Mouse (Mus musculus) thymus, postnatal 25 days (tissue): ENCODE results near the gene Prkacb.
"Not testable (repeated sequence)": the region's sequence is repeated elsewhere in the genome, so short reads cannot be mapped to it uniquely, and the experiment has no call there.

ENCODE experiments used
- DNase-seq: peaks from one replicate; pipeline ENCODE4 v3.0.0; 2022

Prkacb gene

GRCm38 (mm10) chr3:146776711-146777110 lies 36.1 kb downstream of the Prkacb start:
- DNase-seq = no peak

GRCm38 (mm10) chr3:146770853-146771252 lies 41.9 kb downstream of the Prkacb start:
- no peak for DNase-seq

GRCm38 (mm10) chr3:146769940-146770659 lies 42.7 kb downstream of the Prkacb start:
- no peak for DNase-seq

GRCm38 (mm10) chr3:146769569-146769939 lies 43.2 kb downstream of the Prkacb start:
- no peak for DNase-seq

GRCm38 (mm10) chr3:146768921-146769320 lies 43.9 kb downstream of the Prkacb start:
- no peak for DNase-seq

GRCm38 (mm10) chr3:146768360-146768759 lies 44.4 kb downstream of the Prkacb start:
- DNase-seq = no peak

- no peak for DNase-seq
Observed at GRCm38 (mm10) chr3:146766701-146767181, 46.0 kb downstream of the Prkacb start.

- no peak for DNase-seq
Observed at GRCm38 (mm10) chr3:146766071-146766605, 46.7 kb downstream of the Prkacb start.

GRCm38 (mm10) chr3:146764871-146765529 lies 47.8 kb downstream of the Prkacb start:
- no peak for DNase-seq

GRCm38 (mm10) chr3:146763054-146763453 lies 49.7 kb downstream of the Prkacb start:
- not testable (repeated sequence) for DNase-seq

GRCm38 (mm10) chr3:146761276-146761675 lies 51.5 kb downstream of the Prkacb start:
- DNase-seq = no peak

- no peak for DNase-seq
Observed at GRCm38 (mm10) chr3:146757970-146758960, 54.5 kb downstream of the Prkacb start.

- DNase-seq = no peak
Observed at GRCm38 (mm10) chr3:146754270-146754669, 58.5 kb downstream of the Prkacb start.

GRCm38 (mm10) chr3:146741564-146742202 lies 71.1 kb downstream of the Prkacb start:
- no peak for DNase-seq

- DNase-seq = no peak
Observed at GRCm38 (mm10) chr3:146741158-146741557, 71.6 kb downstream of the Prkacb start.

GRCm38 (mm10) chr3:146736186-146736585 lies 76.6 kb downstream of the Prkacb start:
- not testable (repeated sequence) for DNase-seq

- DNase-seq = no peak
Observed at GRCm38 (mm10) chr3:146735657-146736056, 77.1 kb downstream of the Prkacb start.

GRCm38 (mm10) chr3:146734907-146735629 lies 77.7 kb downstream of the Prkacb start:
- no peak for DNase-seq

- no peak for DNase-seq
Observed at GRCm38 (mm10) chr3:146731499-146731898, 81.3 kb downstream of the Prkacb start.

GRCm38 (mm10) chr3:146723037-146723436 lies 89.8 kb downstream of the Prkacb start:
- no peak for DNase-seq

GRCm38 (mm10) chr3:146719696-146720095 lies 93.1 kb downstream of the Prkacb start:
- no peak for DNase-seq

- no peak for DNase-seq
Observed at GRCm38 (mm10) chr3:146718251-146718650, 94.5 kb downstream of the Prkacb start.
